Comparison of ENCODE assay signal across 14 mouse cellular contexts in genomic region chr4:141411430-141411992, GRCm38 (mm10). TPM values are rescaled to one million over a fixed set of nuclear protein-coding genes. Genes with fewer than 3 reads are reported as not detected.
DNase-seq lines count a peak whose midpoint lies in the region; ATAC-seq and TF ChIP-seq lines count a peak whose summit lies in the region.
"Had no signal": no experiment of that assay in that cellular context is flagged by ENCODE, and none has a peak within 500 bp of the region (broad histone marks: within the 10 kb centered on the region; RNA-seq: fewer than 3 reads in every experiment).

No protein-coding gene starts in this region.

- no peaks in the 10 kb centered on the region for H3K9me3 ChIP-seq in kidney, embryonic 15.5 days (replicated peaks)
- no peaks in the 10 kb centered on the region for H3K9me3 ChIP-seq in lung, postnatal 0 days (ENCODE audit: low read length)
- no peaks in the 10 kb centered on the region for H3K9me3 ChIP-seq in forebrain, embryonic 13.5 days (replicated peaks)
- H3K9me3 ChIP-seq: heart, embryonic 15.5 days had no signal

- H3K36me3 ChIP-seq in kidney, embryonic 15.5 days = no peaks in the 10 kb centered on the region
- H3K36me3 ChIP-seq in lung, postnatal 0 days (ENCODE audit: insufficient read depth, low read length) = no peaks in the 10 kb centered on the region
- no peaks in the 10 kb centered on the region for H3K36me3 ChIP-seq in forebrain, embryonic 13.5 days (ENCODE audit: poor library complexity, severe bottlenecking)
- H3K36me3 ChIP-seq: heart, embryonic 15.5 days had no signal

- TF ChIP-seq EP300 in lung, postnatal 0 days (IDR thresholded peaks at IDR 0.05) = no peak

- WGBS in kidney, embryonic 15.5 days = 19% methylated on average over 22 of the region's 22 CpGs
- WGBS in lung, postnatal 0 days = 20% methylated on average over 22 of the region's 22 CpGs
- 18% methylated on average over 22 of the region's 22 CpGs for WGBS in forebrain, embryonic 13.5 days

- no peak overlapping the region for H3K9ac ChIP-seq in kidney, embryonic 15.5 days
- no peak overlapping the region for H3K9ac ChIP-seq in lung, postnatal 0 days (replicated peaks; ENCODE audit: low read depth)
- H3K9ac ChIP-seq in forebrain, embryonic 13.5 days = no peak overlapping the region
- H3K9ac ChIP-seq: heart, embryonic 15.5 days had no signal

- no peak overlapping the region for H3K27ac ChIP-seq in kidney, embryonic 15.5 days
- no peak overlapping the region for H3K27ac ChIP-seq in lung, postnatal 0 days (ENCODE audit: low read length)
- no peak overlapping the region for H3K27ac ChIP-seq in forebrain, embryonic 13.5 days
- H3K27ac ChIP-seq: heart, embryonic 15.5 days had no signal

- H3K4me2 ChIP-seq in kidney, embryonic 15.5 days = peak overlapping the region; percentile 32; the same call in 1 of the 2 replicates
- no peak overlapping the region for H3K4me2 ChIP-seq in lung, postnatal 0 days (replicated peaks; ENCODE audit: low read depth, low read length)
- no peak overlapping the region for H3K4me2 ChIP-seq in forebrain, embryonic 13.5 days
- H3K4me2 ChIP-seq: heart, embryonic 15.5 days had no signal

- peak; percentile 41; the same call in 1 of the 2 replicates for TF ChIP-seq CTCF in lung, postnatal 0 days (IDR thresholded peaks at IDR 0.05)

- no peak for ATAC-seq in kidney, embryonic 15.5 days (replicated peaks; ENCODE audit: low FRiP score)
- no peak for ATAC-seq in lung, postnatal 0 days
- ATAC-seq in hematopoietic stem cell, adult 5-6 weeks (replicated peaks in 1 of 2; ENCODE audit: insufficient read depth in 1 of 2, low FRiP score in 2 of 2, low TSS enrichment in 1 of 2, low read depth in 1 of 2, poor library complexity in 2 of 2, severe bottlenecking in 2 of 2) = peak; percentile 8 to 38; a peak in 1 of 4 replicates
- no peak for ATAC-seq in forebrain, embryonic 13.5 days

- H3K4me1 ChIP-seq in kidney, embryonic 15.5 days = peaks cover 8% of the 10 kb centered on the region; the same call in 1 of the 2 replicates
- H3K4me1 ChIP-seq in lung, postnatal 0 days (ENCODE audit: insufficient read depth, low read depth, low read length) = no peaks in the 10 kb centered on the region
- H3K4me1 ChIP-seq in forebrain, embryonic 13.5 days = no peaks in the 10 kb centered on the region

- DNase-seq in kidney, adult 9 months = no peak
- no peak for DNase-seq in lung, postnatal 0 days (ENCODE audit: low spot score)
- no peak for DNase-seq in lung, postnatal 14 days
- DNase-seq in R1 (ENCODE audit: low read depth, low spot score) = peak; percentile 75
- no peak for DNase-seq in ovary, postnatal 14 days (ENCODE audit: low spot score)
- DNase-seq: embryo, embryonic 11 days; lung, postnatal 36 days had no signal

- peak overlapping the region; percentile 7; the same call in 1 of the 2 replicates for H3K4me3 ChIP-seq in kidney, embryonic 15.5 days (replicated peaks)
- H3K4me3 ChIP-seq in lung, postnatal 0 days (ENCODE audit: low read depth, low read length) = no peak overlapping the region
- no peak overlapping the region for H3K4me3 ChIP-seq in forebrain, embryonic 13.5 days
- H3K4me3 ChIP-seq: heart, embryonic 15.5 days; myocyte had no signal

- peaks cover 4% of the 10 kb centered on the region; the same call in 1 of the 2 replicates for H3K27me3 ChIP-seq in kidney, embryonic 15.5 days
- no peaks in the 10 kb centered on the region for H3K27me3 ChIP-seq in lung, postnatal 0 days (replicated peaks; ENCODE audit: insufficient read depth, low read length)
- H3K27me3 ChIP-seq in forebrain, embryonic 13.5 days = 0 out of 2 replicates have a peak, but pooled peaks cover 5% of the 10 kb centered on the region
- H3K27me3 ChIP-seq: heart, embryonic 15.5 days had no signal

RNA-seq across cellular contexts. Expression of gene Clcnkb, which starts 4.3 kb away (rescaled TPM):
- polyA plus RNA-seq in kidney, embryonic 15.5 days (2015; fragmentation: Nextera tagmentation; extraction: Ambion mirVana) = 19.5 and 19.8 TPM in 2 replicates
- not detected in 2 replicates for polyA plus RNA-seq in lung, postnatal 0 days (2015; fragmentation: Nextera tagmentation; extraction: Ambion mirVana)
- total RNA-seq in hematopoietic stem cell, adult 5-6 weeks (2017) = not detected in 2 replicates
- not detected in 2 replicates for polyA plus RNA-seq in forebrain, embryonic 13.5 days (2015; fragmentation: Nextera tagmentation; extraction: Ambion mirVana)
- total RNA-seq: adrenal gland, adult 18-20 months had no signal

RNA-seq across cellular contexts. Expression of gene Hspb7, which starts 9.1 kb away (rescaled TPM):
- 1.0 and 1.1 TPM in 2 replicates for polyA plus RNA-seq in kidney, embryonic 15.5 days (2015; fragmentation: Nextera tagmentation; extraction: Ambion mirVana)
- 1.9 and 2.3 TPM in 2 replicates for polyA plus RNA-seq in lung, postnatal 0 days (2015; fragmentation: Nextera tagmentation; extraction: Ambion mirVana)
- 1.3 TPM in 1 of 2 replicates, not detected in the other for total RNA-seq in hematopoietic stem cell, adult 5-6 weeks (2017)
- polyA plus RNA-seq in forebrain, embryonic 13.5 days (2015; fragmentation: Nextera tagmentation; extraction: Ambion mirVana) = not detected in 2 replicates

RNA-seq across cellular contexts. Expression of gene Clcnka, which starts 13.0 kb away (rescaled TPM):
- 7.6 and 8.5 TPM in 2 replicates for polyA plus RNA-seq in kidney, embryonic 15.5 days (2015; fragmentation: Nextera tagmentation; extraction: Ambion mirVana)
- polyA plus RNA-seq in lung, postnatal 0 days (2015; fragmentation: Nextera tagmentation; extraction: Ambion mirVana) = 0.07 and 0.11 TPM in 2 replicates
- not detected in 2 replicates for total RNA-seq in hematopoietic stem cell, adult 5-6 weeks (2017)
- polyA plus RNA-seq in forebrain, embryonic 13.5 days (2015; fragmentation: Nextera tagmentation; extraction: Ambion mirVana) = 0.10 TPM in 1 of 2 replicates, not detected in the other
- total RNA-seq: adrenal gland, adult 18-20 months had no signal
- polyA plus RNA-seq: intestine, embryonic 14.5 days had no signal

RNA-seq across cellular contexts. Expression of gene Srarp, which starts 24.4 kb away (rescaled TPM):
- polyA plus RNA-seq in kidney, embryonic 15.5 days (2015; fragmentation: Nextera tagmentation; extraction: Ambion mirVana) = not detected in 2 replicates
- polyA plus RNA-seq in lung, postnatal 0 days (2015; fragmentation: Nextera tagmentation; extraction: Ambion mirVana) = not detected in 2 replicates
- not detected in 2 replicates for total RNA-seq in hematopoietic stem cell, adult 5-6 weeks (2017)
- polyA plus RNA-seq in forebrain, embryonic 13.5 days (2015; fragmentation: Nextera tagmentation; extraction: Ambion mirVana) = not detected in 2 replicates
- polyA plus RNA-seq: heart, embryonic 15.5 days; intestine, embryonic 14.5 days; myocyte had no signal

RNA-seq across cellular contexts. Expression of gene Zbtb17, which starts 32.9 kb away (rescaled TPM):
- 39.8 and 40.4 TPM in 2 replicates for polyA plus RNA-seq in kidney, embryonic 15.5 days (2015; fragmentation: Nextera tagmentation; extraction: Ambion mirVana)
- polyA plus RNA-seq in lung, postnatal 0 days (2015; fragmentation: Nextera tagmentation; extraction: Ambion mirVana) = 14.1 and 14.3 TPM in 2 replicates
- total RNA-seq in hematopoietic stem cell, adult 5-6 weeks (2017) = 22.1 and 22.3 TPM in 2 replicates
- 60.9 and 63.7 TPM in 2 replicates for polyA plus RNA-seq in forebrain, embryonic 13.5 days (2015; fragmentation: Nextera tagmentation; extraction: Ambion mirVana)

Comparison
In these comparisons a context has a peak if more than half of its experiments do, and no peak if none do; other contexts are left out.
1. ATAC-seq: peak in hematopoietic stem cell, adult 5-6 weeks (2 of 2); none in kidney, embryonic 15.5 days (single experiment), lung, postnatal 0 days (single experiment) and forebrain, embryonic 13.5 days (single experiment).
2. RNA of gene Clcnkb, which starts 4.3 kb away (polyA plus RNA-seq): 19.5 to 19.8 TPM in kidney, embryonic 15.5 days; not detected in lung, postnatal 0 days and not detected in forebrain, embryonic 13.5 days; every median in the first group is over 10 times any median in the second.